Mouse (Mus musculus) small intestine, adult 2 months (tissue): ENCODE data around the gene Mkrn2. TPM values are rescaled to one million over a fixed set of nuclear protein-coding genes. Genes with fewer than 3 reads are reported as not detected.
A peak's percentile ranks its signal among the peaks of the same experiment; 100 is the strongest.

Source experiments
- H3K27ac ChIP-seq: fragments of 200-500 bp; 2 replicates; pipeline ENCODE4 v1.5.1; 2012; ENCODE audit warnings: low read depth, low read length, control low read depth, inconsistent platforms; ENCODE audit not compliant: insufficient read depth
- H3K27me3 ChIP-seq: fragments of 200-500 bp; 2 replicates; pipeline ENCODE4 v1.6.1; 2012; ENCODE audit warnings: mild to moderate bottlenecking, moderate library complexity, low read length, inconsistent platforms; ENCODE audit not compliant: control insufficient read depth, insufficient read depth
- H3K36me3 ChIP-seq: fragments of 200-500 bp; 2 replicates; pipeline ENCODE4 v1.6.1; 2012; ENCODE audit warnings: mild to moderate bottlenecking, low read length, control low read depth, inconsistent platforms; ENCODE audit not compliant: control insufficient read depth, insufficient read depth
- H3K4me1 ChIP-seq: fragments of 200-500 bp; 2 replicates; pipeline ENCODE4 v1.6.1; 2012; ENCODE audit warnings: low read length, inconsistent platforms, mixed read lengths; ENCODE audit not compliant: control insufficient read depth, insufficient read depth, insufficient read length
- H3K4me3 ChIP-seq: fragments of 200-500 bp; 2 replicates; pipeline ENCODE4 v1.5.1; 2012; ENCODE audit warnings: low read depth, mild to moderate bottlenecking, control low read depth, inconsistent platforms, low read length, moderate library complexity
- CTCF ChIP-seq: fragments of 200-500 bp; IDR thresholded peaks from 2 replicates; pipeline ENCODE4 v1.5.1; 2012; ENCODE audit warnings: low read depth, mild to moderate bottlenecking, control low read depth, inconsistent platforms, low read length, moderate library complexity, mixed read lengths; ENCODE audit not compliant: insufficient replicate concordance, insufficient read length; ENCODE audit errors: extremely low read depth
- POLR2A ChIP-seq: fragments of 200-500 bp; IDR thresholded peaks from 2 replicates; pipeline ENCODE4 v1.6.1; 2012; ENCODE audit warnings: low read depth, mild to moderate bottlenecking, control low read depth, inconsistent platforms, low read length, moderate library complexity
- WGBS: fragments of 180-500 bp; shearing (Covaris S2); methylation state at CpG from one replicate; pipeline ENCODE4 v1.1.7; 2018; 5-methylcytosine and 5-hydroxymethylcytosine counted together
- polyA plus RNA-seq: library from polyadenylated mRNA; depleted of rRNA; stranded (reverse); fragments of >200 nt; gene quantifications from 2 replicates; pipeline ENCODE4 v1.2.3, GENCODE M21; 2012

Gene Mkrn2
- polyA plus RNA-seq, 1 experiment, result 50.1 TPM

GRCm38 (mm10) chr6:115577941-115578340 is 23.8 kb upstream of the Mkrn2 start:
- TF ChIP-seq CTCF (no peak), POLR2A (no peak)
- 69% methylated on average over 9 of the region's 9 CpGs for whole genome bisulfite sequencing

GRCm38 (mm10) chr6:115580810-115581209 is 20.9 kb upstream of the Mkrn2 start:
- Histone ChIP-seq H3K4me3 (no peak overlapping the region), H3K36me3 (peaks cover 7% of the 10 kb centered on the region), H3K27ac (no peak overlapping the region), H3K4me1 (peaks cover 5% of the 10 kb centered on the region; the same call in 1 of the 2 replicates), H3K27me3 (no peaks in the 10 kb centered on the region)
- 79% methylated on average over 3 of the region's 3 CpGs for WGBS
- TF ChIP-seq CTCF, result no peak
- no peak for TF ChIP-seq POLR2A

More at GRCm38 (mm10) chr6:115577941-115578340, 23.8 kb upstream of the Mkrn2 start:
- Histone ChIP-seq H3K4me3 (no peak overlapping the region), H3K36me3 (peaks cover 6% of the 10 kb centered on the region; the same call in 1 of the 2 replicates), H3K27ac (no peak overlapping the region), H3K4me1 (peaks cover 5% of the 10 kb centered on the region; the same call in 1 of the 2 replicates), H3K27me3 (no peaks in the 10 kb centered on the region)

GRCm38 (mm10) chr6:115582328-115583115 is 19.2 kb upstream of the Mkrn2 start:
- Histone ChIP-seq H3K27me3 (no peaks in the 10 kb centered on the region), H3K4me3 (no peak overlapping the region), H3K4me1 (peaks cover 5% of the 10 kb centered on the region; the same call in 1 of the 2 replicates), H3K27ac (no peak overlapping the region), H3K36me3 (peaks cover 5% of the 10 kb centered on the region; the same call in 1 of the 2 replicates)
- TF ChIP-seq POLR2A (no peak), CTCF (no peak)
- WGBS, result 85% methylated on average over 10 of the region's 10 CpGs

GRCm38 (mm10) chr6:115583430-115584125 is 18.1 kb upstream of the Mkrn2 start:
- peaks cover 7% of the 10 kb centered on the region; the same call in 1 of the 2 replicates for H3K36me3 ChIP-seq
- H3K4me3 ChIP-seq, result no peak overlapping the region
- no peak overlapping the region for H3K27ac ChIP-seq
- no peaks in the 10 kb centered on the region for H3K27me3 ChIP-seq
- WGBS, result 81% methylated on average over 6 of the region's 6 CpGs
- no peak for TF ChIP-seq POLR2A
- TF ChIP-seq CTCF, result no peak
- H3K4me1 ChIP-seq, result no peaks in the 10 kb centered on the region

GRCm38 (mm10) chr6:115584176-115584575 is 17.5 kb upstream of the Mkrn2 start:
- no peak overlapping the region for H3K27ac ChIP-seq
- H3K4me1 ChIP-seq, result no peaks in the 10 kb centered on the region
- 25% methylated on average over 3 of the region's 3 CpGs for WGBS
- TF ChIP-seq POLR2A, result no peak
- TF ChIP-seq CTCF, result peak; percentile 26; the same call in 1 of the 2 replicates
- no peak overlapping the region for H3K4me3 ChIP-seq
- H3K36me3 ChIP-seq, result peaks cover 9% of the 10 kb centered on the region; the same call in 1 of the 2 replicates
- no peaks in the 10 kb centered on the region for H3K27me3 ChIP-seq

GRCm38 (mm10) chr6:115586321-115586720 is 15.4 kb upstream of the Mkrn2 start:
- TF ChIP-seq POLR2A, result no peak
- no peak for TF ChIP-seq CTCF
- Histone ChIP-seq H3K4me1 (peaks cover 4% of the 10 kb centered on the region; the same call in 1 of the 2 replicates), H3K27ac (no peak overlapping the region), H3K27me3 (no peaks in the 10 kb centered on the region), H3K4me3 (no peak overlapping the region), H3K36me3 (peaks cover 10% of the 10 kb centered on the region; the same call in 1 of the 2 replicates)
- WGBS, result 65% methylated on average over 10 of the region's 10 CpGs
